Mouse (Mus musculus) midbrain, embryonic 10.5 days (tissue): ENCODE measurements around the gene Hmx2. TPM values are rescaled to one million over a fixed set of nuclear protein-coding genes. Genes with fewer than 3 reads are reported as not detected.

Source experiments
- DNase-seq: peaks from one replicate; pipeline ENCODE4 v3.0.0-alpha.2; 2017; ENCODE audit warnings: low spot score
- H3K27ac ChIP-seq: fragments of 300-500 bp; sonication (generic); replicated peaks from 2 replicates; pipeline ENCODE4 v1.5.1; 2016; ENCODE audit warnings: mild to moderate bottlenecking
- H3K27me3 ChIP-seq: fragments of 300-500 bp; sonication (generic); 2 replicates; pipeline ENCODE4 v1.6.1; 2016; ENCODE audit warnings: low read depth, mild to moderate bottlenecking; ENCODE audit not compliant: poor library complexity, severe bottlenecking
- H3K36me3 ChIP-seq: fragments of 300-500 bp; sonication (generic); 2 replicates; pipeline ENCODE4 v1.6.1; 2016; ENCODE audit warnings: mild to moderate bottlenecking, moderate library complexity
- H3K4me1 ChIP-seq: fragments of 300-500 bp; sonication (generic); 2 replicates; pipeline ENCODE4 v1.6.1; 2016
- H3K4me3 ChIP-seq: fragments of 300-500 bp; sonication (generic); 2 replicates; pipeline ENCODE4 v1.5.1; 2016; ENCODE audit warnings: mild to moderate bottlenecking, moderate library complexity
- H3K9me3 ChIP-seq: fragments of 300-500 bp; sonication (generic); replicated peaks from 2 replicates; pipeline ENCODE4 v1.6.1; 2016; ENCODE audit warnings: mild to moderate bottlenecking
- WGBS: fragments of 180-500 bp; shearing (Covaris S2); methylation state at CpG from one replicate; pipeline ENCODE4 v1.1.7; 2016; 5-methylcytosine and 5-hydroxymethylcytosine counted together
- polyA plus RNA-seq: library from polyadenylated mRNA; unstranded; fragments of >200 nt; fragmentation: Nextera tagmentation; extraction: Ambion mirVana; gene quantifications from 2 replicates; pipeline ENCODE4 v1.2.1, GENCODE M21; 2016

The Hmx2 gene
- polyA plus RNA-seq, 1 experiment from 2014 or later = 0.07 TPM

DNA sequence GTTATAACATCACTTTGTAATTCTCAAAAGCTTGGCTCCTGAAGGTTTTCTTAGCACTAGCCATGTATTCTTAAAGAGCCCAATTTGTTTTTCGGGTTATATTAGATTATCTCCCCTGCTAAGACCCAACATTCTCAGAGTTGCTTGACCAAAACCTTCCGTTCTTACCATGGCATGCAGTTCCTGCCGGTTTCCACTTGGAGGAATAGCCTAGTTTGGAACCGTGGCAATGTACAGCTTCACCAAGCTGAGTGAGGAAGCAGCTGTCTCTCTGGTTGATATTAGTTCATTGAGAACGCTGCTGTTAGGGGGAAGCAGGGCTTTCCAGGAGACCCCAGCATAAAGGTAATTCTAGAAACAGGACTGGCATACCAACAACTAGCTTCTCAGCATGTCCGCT, 26.7 kb downstream of the Hmx2 start:
- H3K4me3 ChIP-seq = no peak overlapping the region
- no peaks in the 10 kb centered on the region for H3K27me3 ChIP-seq
- no peak overlapping the region for H3K27ac ChIP-seq
- DNase-seq = no peak
- 78% methylated on average over 6 of the region's 6 CpGs for WGBS
- H3K36me3 ChIP-seq = peaks cover 42% of the 10 kb centered on the region
- no peaks in the 10 kb centered on the region for H3K4me1 ChIP-seq
- H3K9me3 ChIP-seq = no peaks in the 10 kb centered on the region

DNA sequence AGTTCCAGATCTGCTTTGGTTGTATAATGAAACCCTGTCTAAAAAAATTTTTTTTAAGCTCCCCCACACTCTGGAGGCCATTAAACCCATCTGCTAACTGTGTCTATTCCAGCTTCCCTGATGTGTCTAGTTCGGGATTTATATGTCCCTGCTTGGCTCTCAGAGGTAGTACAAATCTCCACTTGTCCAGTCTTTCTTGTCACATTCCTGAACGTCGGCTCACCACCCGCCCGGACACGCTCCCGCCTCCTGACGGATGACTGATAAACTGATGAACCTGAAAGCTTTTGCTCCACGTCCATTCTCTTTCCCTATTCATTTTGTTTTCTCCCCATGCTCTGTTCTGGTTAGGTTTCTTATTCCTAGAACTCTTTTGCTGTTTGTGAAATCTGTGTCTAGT, 33.6 kb downstream of the Hmx2 start:
- Histone ChIP-seq H3K27ac (no peak overlapping the region), H3K9me3 (no peaks in the 10 kb centered on the region), H3K36me3 (no peaks in the 10 kb centered on the region), H3K4me1 (no peaks in the 10 kb centered on the region), H3K27me3 (peaks cover 8% of the 10 kb centered on the region), H3K4me3 (no peak overlapping the region)
- WGBS = 72% methylated on average over 9 of the region's 9 CpGs
- DNase-seq = no peak

DNA sequence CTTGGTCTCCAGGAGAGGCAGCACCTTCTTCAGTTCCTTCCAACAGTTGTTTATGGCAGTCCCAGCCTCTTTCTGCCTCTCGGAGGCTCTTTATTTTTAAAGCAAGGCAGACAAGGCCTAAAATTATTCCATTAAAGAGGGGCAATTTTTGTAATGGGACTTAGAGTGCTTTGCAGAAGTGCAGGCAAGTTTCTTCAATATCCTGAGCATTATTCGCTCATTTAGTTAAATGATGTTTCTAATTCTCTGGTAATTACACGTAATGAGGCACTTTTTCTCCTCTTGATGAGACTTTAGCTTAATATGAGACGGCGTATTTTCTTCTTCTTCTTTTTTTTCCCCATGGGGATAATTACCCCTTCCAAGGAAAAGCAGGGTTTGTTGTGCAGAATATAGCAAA, 37.0 kb downstream of the Hmx2 start:
- WGBS = 89% methylated on average over 5 of the region's 5 CpGs
- H3K9me3 ChIP-seq = no peaks in the 10 kb centered on the region
- no peak overlapping the region for H3K27ac ChIP-seq
- H3K27me3 ChIP-seq = peaks cover 9% of the 10 kb centered on the region
- no peaks in the 10 kb centered on the region for H3K36me3 ChIP-seq
- H3K4me1 ChIP-seq = no peaks in the 10 kb centered on the region
- H3K4me3 ChIP-seq = no peak overlapping the region
- no peak for DNase-seq

DNA sequence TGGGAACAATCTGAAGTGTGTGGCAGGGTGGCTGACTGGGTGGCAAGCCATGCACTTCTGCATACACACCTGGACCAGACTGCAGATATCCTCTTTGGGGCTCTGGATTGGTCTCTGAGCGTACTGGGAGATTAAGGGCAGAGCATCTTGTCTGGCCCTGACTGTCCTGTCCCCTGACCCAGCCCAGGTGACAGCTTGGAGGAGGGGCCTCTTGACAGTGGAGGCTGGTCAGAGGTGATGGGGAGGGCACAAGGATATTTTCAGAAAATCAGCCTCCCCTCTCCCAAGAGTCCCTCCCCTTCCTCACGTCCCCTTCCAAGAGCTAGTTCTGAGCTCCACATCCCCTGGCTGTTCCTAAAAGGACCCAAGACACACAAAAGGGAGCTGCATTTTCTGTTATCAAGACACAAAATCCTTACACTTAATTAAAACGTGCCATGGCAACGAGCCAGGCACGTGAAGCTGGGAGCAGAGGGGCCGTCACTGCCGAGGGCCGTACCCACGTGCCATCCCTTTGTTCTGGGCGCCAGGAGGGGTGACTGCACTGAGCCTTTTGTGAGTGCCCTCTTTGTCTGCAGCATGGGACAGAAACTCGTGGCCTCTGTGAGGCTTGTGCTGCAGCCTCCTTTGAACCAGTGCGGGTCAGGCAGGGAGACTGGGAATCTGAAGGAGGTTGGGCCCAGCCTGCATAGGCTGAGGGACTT, 49.4 kb downstream of the Hmx2 start:
- H3K9me3 ChIP-seq = no peaks in the 10 kb centered on the region
- no peaks in the 10 kb centered on the region for H3K36me3 ChIP-seq
- peaks cover 29% of the 10 kb centered on the region for H3K4me1 ChIP-seq
- peak; percentile 88 for DNase-seq
- peak overlapping the region; percentile 30 for H3K4me3 ChIP-seq
- peaks cover 97% of the 10 kb centered on the region for H3K27me3 ChIP-seq
- peak overlapping the region; percentile 81 for H3K27ac ChIP-seq
- WGBS = 7% methylated on average over 12 of the region's 12 CpGs

DNA sequence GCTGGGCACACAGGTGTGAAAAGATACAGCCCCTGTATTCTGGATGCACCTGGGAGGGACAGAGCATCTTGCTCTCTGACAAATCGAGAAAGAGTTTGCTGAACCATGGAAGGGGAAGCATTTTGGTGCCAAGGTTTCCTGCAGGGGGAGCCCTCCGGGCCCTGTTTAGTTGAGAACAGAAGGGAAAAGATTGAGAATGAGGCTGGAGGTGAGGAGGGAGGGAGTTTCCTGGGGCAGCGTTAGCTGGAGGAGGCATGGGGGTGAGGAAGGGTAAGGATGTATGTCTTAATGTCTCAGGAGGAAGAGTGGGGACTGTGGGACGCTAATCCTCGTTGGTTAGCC, 49.9 kb downstream of the Hmx2 start:
- H3K9me3 ChIP-seq = no peaks in the 10 kb centered on the region
- H3K27me3 ChIP-seq = peaks cover 96% of the 10 kb centered on the region
- H3K4me1 ChIP-seq = peaks cover 34% of the 10 kb centered on the region
- WGBS = 2% methylated on average over 5 of the region's 5 CpGs
- peak overlapping the region; percentile 81 for H3K27ac ChIP-seq
- H3K36me3 ChIP-seq = no peaks in the 10 kb centered on the region
- peak overlapping the region; percentile 30 for H3K4me3 ChIP-seq
- peak; percentile 81 for DNase-seq

DNA sequence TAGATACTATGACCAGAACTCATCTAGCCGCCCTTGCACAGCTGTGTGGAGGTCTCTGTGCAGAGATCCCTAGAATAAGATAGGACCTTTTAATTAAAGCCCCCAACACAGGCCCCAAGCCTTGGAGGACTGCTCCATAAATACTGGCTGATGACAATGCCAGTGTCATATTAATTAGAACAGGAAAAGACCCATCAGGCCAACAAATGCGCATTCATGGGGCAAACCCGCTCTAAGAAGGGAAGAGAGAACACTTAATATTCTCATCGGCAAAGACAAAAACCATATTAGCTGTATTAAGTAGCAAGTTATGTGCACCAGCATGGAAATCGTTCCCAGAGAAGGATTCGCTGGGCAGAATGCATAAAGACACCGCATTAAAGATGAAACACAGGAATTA, 53.5 kb downstream of the Hmx2 start:
- H3K27me3 ChIP-seq = peaks cover 81% of the 10 kb centered on the region
- WGBS = 87% methylated on average over 7 of the region's 7 CpGs

DNA sequence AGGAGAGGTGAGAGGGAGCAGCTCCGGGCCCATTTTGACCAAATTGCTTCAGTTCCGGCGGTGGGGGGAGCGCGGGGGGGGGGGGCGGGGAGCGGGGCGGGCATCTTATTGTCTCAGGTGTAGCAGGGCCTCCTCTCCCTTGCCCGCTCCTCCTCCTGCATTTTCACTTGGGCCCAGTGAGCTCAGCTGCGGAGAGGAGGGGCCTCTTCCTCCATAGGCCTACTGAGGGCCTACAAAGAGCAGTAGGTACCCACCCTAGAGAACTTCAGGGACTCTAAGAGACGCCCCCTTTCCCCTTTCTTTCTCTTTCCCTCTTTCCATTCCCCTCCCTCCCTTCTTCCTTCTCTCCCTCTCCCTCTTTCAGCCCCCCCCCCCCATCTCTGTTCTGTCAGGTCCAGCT, 54.6 kb downstream of the Hmx2 start:
- no peak overlapping the region for H3K4me3 ChIP-seq
- H3K4me1 ChIP-seq = peaks cover 24% of the 10 kb centered on the region
- no peaks in the 10 kb centered on the region for H3K36me3 ChIP-seq
- 4% methylated on average over 10 of the region's 11 CpGs for WGBS
- peak overlapping the region; percentile 33; the same call in 1 of the 2 replicates for H3K27ac ChIP-seq
- peaks cover 72% of the 10 kb centered on the region for H3K27me3 ChIP-seq
- no peaks in the 10 kb centered on the region for H3K9me3 ChIP-seq
- no peak for DNase-seq

More for the DNA sequence above, 53.5 kb downstream of the Hmx2 start:
- Histone ChIP-seq H3K36me3 (no peaks in the 10 kb centered on the region), H3K27ac (no peak overlapping the region), H3K4me3 (no peak overlapping the region), H3K4me1 (peaks cover 34% of the 10 kb centered on the region), H3K9me3 (no peaks in the 10 kb centered on the region)
- DNase-seq = no peak

DNA sequence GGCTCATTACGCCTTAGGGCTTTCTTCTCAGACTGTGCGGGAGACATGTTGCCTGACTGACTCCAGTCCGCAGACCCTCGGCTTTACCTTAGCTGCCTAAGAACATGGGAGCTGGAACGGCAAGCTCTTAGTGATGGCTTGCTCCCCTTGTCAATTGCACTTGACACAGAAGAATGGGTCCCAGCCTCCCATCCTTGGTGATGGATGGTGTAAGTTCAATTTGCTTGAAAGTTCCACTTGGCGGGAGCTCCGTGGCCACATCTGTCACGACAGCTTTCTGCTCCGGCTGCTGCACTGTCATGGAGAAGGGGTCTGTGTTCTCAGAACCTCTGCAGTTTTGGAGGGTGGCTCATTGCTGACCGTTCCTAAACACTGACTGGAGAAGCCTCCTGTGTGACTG, 56.4 kb downstream of the Hmx2 start:
- DNase-seq = no peak
- peaks cover 13% of the 10 kb centered on the region for H3K4me1 ChIP-seq
- no peak overlapping the region for H3K27ac ChIP-seq
- H3K36me3 ChIP-seq = no peaks in the 10 kb centered on the region
- no peaks in the 10 kb centered on the region for H3K9me3 ChIP-seq
- WGBS = 92% methylated on average over 10 of the region's 10 CpGs
- no peak overlapping the region for H3K4me3 ChIP-seq
- H3K27me3 ChIP-seq = peaks cover 56% of the 10 kb centered on the region

DNA sequence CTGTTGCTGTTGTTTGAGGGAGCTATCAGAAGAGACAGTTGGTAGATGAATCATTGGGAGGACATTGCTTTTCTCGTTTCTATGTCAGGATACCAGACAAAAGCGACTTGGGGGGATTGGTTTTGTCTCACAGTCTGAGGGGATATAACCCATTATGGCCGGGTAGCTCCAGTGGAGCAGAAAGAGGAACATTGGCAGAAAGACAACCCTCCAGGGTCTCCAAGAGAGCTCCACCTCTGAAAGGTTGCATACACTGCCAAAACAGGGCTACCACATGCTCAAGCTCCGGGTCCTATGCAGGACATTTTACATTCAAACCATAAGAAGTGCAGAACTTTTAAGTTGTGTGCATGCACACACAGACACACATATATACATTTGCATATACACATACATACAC, 56.9 kb downstream of the Hmx2 start:
- H3K36me3 ChIP-seq = no peaks in the 10 kb centered on the region
- H3K4me1 ChIP-seq = peaks cover 13% of the 10 kb centered on the region
- WGBS = 79% methylated on average over 4 of the region's 4 CpGs
- no peaks in the 10 kb centered on the region for H3K9me3 ChIP-seq
- H3K4me3 ChIP-seq = no peak overlapping the region
- H3K27ac ChIP-seq = no peak overlapping the region
- DNase-seq = no peak
- peaks cover 50% of the 10 kb centered on the region for H3K27me3 ChIP-seq

Other genes starting within 250 kb of the Hmx2 start
- 0.06 TPM in 1 of 2 replicates, not detected in the other for gene Cuzd1, start 226.5 kb upstream of the Hmx2 start, polyA plus RNA-seq
- not detected in 2 replicates for gene Fam24b, start 219.3 kb upstream of the Hmx2 start, polyA plus RNA-seq
- not detected in 2 replicates for gene Fam24a, start 214.9 kb upstream of the Hmx2 start, polyA plus RNA-seq
- 22.9 and 24.0 TPM in 2 replicates for gene 2310057M21Rik, start 186.0 kb upstream of the Hmx2 start, polyA plus RNA-seq
- gene Pstk, start 177.6 kb upstream of the Hmx2 start, polyA plus RNA-seq = 71.7 and 76.0 TPM in 2 replicates
- 15.6 and 18.7 TPM in 2 replicates for gene Ikzf5, start 138.3 kb upstream of the Hmx2 start, polyA plus RNA-seq
- 64.1 and 83.5 TPM in 2 replicates for gene Acadsb, start 138.2 kb upstream of the Hmx2 start, polyA plus RNA-seq
- not detected in 2 replicates for gene Hmx3, start 5.9 kb upstream of the Hmx2 start, polyA plus RNA-seq
- 323 and 340 TPM in 2 replicates for gene Bub3, start 11.4 kb downstream of the Hmx2 start, polyA plus RNA-seq